Mouse (Mus musculus): ENCODE results near the gene Socs4.

Gene Socs4

DNA sequence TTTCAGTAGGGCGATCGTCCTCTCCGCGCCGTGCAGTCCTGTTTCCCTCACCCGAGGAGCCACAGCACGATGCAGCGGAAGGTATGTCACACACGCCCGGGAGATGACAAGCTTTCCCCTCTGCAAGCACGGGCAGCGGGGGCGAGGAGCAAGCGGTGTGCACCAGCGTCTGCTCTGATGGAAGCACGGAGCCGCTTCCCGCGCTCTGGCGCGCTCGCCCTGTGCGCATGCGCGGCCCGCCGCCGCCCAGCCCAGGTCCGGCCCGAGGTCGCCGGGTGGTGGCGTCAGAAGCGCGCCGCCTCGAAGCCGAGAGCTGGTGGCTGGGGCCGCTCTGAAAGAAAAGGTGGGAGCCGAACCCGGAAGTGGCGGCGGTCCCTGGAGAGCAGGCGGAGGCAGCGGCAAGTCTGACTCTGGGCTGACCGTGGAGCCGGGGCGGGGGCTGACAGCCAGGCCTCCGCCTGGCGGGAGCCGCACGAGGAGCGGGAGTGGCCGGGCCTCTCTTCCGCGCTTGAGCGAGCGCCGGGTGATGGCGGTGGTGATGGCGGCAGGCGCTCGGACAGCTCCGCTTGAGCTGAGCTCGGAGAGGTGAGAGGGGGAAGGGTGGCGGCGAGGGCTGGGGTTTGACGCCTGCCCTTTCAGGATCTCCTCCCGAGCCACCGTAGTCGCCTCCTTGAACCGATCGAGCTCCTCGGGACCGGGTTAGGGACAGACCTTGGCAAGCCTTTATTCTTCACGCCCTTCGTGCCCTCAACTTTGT lies at the start of gene Socs4, which contains the start of gene Wdhd1:
TSS of gene Socs4 (plus strand) at position 295 of the 757 bp plus-strand sequence.
TSS of gene Wdhd1 (minus strand) at position 221 of the 757 bp plus-strand sequence.
- peak; percentile 96 for DNase-seq (ENCODE audit: low read depth, low spot score)

DNA sequence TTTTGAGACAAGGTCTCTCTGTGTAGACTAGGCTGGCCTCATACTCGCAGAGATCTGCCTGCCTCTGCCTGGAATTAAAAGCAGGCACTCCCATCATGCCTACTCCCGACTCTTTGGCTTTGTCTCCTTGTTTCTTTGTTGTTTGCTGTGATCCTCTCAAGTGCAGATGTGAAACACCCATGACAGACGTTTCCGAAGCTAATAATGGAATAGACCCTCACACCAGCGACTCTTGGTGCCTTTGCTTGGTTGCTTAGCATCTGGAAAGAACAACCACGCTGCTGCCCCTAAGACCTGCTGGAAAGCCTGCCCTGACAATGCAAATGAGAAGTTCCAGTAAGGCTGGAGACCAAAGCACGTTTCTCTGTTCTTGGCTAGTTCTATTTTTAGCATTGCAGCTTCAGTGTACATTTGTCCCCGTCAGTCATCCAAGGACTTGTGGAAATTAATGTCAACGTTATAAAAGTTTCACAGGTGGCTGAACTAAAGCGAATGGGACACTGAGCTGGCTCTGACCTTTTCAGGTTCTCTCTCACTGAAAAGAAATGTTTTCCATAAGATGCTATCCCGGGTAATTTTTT lies 46.8 kb upstream of the Socs4 start:
- DNase-seq (ENCODE audit: low read depth, low spot score): no peak

DNA sequence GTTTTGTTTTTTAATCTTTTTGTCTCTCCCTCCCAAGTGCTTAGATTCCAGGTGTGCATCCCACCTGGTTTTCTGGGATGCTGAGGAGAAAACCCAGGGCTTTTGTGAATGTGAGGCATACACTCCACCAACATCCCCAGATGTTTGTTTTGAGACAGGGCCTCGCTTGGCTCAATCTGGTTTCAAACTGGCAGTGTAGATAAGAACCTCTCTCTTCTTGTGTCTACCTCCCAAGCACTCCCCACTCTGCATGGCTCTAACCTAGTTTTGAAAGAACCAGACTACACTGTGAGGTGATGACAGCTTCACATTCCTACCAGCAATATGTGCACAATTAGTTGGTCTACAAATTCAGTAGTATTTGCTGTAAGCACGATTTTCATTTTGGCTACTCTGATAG lies 43.1 kb upstream of the Socs4 start:
- DNase-seq (ENCODE audit: low read depth, low spot score): no peak

DNA sequence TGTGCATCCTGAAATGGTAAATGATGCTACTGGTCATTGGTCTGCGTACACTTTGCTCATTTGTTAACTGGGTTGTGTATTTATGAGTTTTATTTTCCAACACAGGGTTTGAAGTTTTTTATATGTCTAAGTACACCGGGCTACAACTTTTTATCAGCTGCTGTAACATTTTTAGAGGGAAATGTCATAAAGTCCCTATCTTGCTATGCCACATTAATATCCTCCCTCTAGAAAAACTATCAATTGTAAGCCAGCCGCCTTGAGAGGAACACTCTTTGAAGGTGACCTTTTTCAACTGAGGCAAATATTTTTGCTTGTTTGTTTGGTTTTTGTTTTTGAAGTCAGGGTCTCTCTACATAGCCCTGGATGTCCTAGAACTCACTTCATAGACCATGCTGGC lies 42.7 kb upstream of the Socs4 start:
- DNase-seq (ENCODE audit: low read depth, low spot score): no peak

DNA sequence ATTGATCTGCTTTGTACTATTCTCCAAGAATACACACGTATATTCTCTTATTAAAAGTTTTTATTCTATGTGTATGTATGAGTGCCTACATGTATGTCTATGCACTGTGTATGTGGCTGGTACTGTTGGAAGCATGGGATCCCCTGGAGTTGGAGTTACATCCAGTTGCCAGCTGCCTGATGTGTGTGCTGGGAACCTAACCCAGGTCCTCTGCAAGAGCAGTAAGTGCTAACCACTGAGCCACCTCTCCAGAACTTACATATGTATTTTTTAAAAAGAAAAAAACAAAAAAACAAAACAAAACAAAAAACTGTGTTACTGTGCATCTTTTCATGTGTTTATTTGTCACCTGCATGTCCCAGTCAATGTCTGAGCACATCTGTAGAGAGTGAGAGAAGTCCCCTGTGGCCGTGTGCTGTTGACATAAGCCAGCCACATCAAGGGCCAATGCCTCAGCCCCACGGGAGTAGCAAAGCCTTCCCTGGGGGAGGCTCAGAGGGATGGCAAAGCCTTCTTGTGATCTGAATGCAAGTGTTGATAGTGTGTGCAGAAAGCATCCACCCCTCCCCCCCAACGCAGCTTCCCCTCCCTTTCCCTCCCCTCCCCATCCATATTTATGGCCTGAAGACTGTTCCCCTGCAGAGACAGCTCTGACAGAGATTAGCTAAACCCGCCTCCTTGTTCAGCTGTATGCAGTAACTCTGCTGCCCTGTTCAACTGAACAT lies 42.0 kb upstream of the Socs4 start:
- DNase-seq (ENCODE audit: low read depth, low spot score): no peak

DNA sequence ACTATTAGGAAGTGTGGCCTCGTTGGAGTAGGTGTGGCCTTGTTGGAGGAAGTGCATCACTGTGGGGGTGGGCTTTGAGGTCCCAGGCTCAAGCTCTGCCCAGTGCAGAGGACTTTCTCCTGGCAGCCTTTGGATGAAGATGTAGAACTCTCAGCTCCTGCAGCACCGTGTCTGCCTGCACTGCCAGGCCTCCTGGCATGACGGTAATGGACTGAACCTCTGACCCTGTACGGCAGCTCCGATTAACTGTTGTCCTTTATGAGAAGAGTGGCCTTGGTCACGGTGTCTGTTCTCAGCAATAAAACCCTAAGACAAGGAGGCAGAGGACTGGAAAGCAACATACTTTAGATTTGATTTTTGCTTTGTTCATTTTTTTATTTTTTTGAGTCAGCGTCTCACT lies 40.2 kb upstream of the Socs4 start:
- no peak for DNase-seq (ENCODE audit: low read depth, low spot score)

DNA sequence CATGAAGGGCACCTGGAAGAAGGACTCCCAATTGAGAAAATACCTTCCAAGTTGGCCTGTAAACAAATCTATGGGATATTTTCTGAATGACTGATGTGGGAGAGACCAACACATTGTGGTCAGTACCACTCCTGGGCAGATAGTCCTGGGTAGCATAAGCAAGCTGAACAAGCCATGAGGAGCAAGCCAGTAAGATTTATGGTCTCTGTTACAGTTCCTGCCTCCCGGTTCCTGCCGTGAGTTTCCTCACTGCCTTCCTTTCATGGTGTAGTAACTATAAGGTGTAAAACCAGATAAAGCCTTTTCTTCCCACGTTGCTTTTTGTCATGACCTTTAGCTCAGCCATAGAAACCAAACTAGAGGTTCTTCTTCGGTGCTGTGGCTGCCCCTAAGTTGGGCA lies 39.4 kb upstream of the Socs4 start:
- DNase-seq (ENCODE audit: low read depth, low spot score): no peak

DNA sequence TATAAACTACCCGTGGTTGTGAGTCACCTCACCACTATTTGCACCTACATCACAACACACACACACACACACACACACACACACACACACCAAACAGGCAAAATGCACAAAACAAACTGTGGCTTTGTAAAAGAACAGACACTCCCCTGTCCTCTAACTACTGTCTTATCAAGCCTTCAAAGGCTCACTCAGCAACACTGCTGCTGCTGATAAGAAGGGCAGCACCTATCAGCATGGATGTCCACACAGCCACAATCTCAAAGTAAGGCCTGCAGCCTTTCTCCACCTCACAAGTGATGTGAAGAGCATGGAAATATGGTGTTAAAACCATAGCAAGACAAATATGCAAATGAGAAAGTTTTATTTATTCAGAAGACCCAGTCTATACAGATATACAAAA lies 36.1 kb upstream of the Socs4 start:
- no peak for DNase-seq (ENCODE audit: low read depth, low spot score)

DNA sequence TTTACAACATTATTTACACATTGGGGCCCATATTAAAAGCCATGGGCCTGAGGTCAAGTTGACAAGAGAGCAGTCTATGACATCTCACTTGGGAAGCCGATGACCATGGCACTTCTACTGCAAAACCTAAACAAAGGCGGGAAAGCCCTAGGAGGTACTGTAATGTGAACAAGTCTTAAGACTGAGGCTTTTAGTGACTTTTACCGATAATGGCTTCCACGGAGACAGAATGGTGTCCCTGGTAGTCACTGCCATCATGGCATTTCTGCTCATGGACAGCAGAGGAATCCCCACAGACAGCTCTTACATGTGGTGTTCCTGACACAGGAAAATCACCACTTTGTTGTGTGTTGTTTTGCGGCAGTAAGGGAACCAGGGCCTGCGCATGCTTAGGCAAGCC lies 35.7 kb upstream of the Socs4 start:
- no peak for DNase-seq (ENCODE audit: low read depth, low spot score)

DNA sequence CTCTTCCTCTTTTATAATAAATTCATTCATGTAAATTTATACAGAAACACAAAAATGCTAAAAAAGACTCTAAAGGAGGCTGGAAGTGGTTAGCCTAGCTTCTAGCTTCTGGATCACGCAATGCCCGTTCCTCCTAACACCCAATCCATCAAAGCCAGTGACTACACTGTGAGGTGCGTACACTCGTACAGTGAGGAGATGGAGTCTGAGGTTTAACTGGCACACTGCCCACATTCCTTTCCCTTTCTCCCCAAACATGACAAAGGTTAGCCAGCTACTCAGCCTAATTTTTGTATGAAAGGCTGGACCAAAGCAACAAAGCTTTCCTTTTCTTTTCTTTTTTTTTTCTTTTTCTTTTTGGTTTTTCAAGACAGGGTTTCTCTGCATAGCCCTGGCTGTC lies 34.0 kb upstream of the Socs4 start:
- DNase-seq (ENCODE audit: low read depth, low spot score): no peak

DNA sequence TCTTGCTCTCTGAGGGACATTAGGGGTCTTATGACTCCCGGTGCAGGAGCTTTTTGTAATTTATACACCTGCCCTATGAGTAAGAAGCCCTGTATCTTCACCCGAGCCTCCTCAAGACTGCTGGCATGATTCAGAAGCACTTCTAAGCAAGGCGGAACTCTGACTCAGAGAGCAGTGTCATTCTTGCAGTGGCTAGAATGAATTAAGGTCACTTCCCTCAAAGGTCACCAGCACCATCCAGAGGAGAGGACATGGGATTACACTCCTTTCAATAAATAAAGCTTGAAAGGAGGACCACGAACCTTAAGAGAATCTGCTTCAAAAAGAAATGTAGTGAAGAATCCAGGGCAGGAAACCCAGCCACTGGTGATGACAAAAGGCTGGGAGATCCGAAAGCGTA lies 26.9 kb upstream of the Socs4 start:
- DNase-seq (ENCODE audit: low read depth, low spot score): no peak

DNA sequence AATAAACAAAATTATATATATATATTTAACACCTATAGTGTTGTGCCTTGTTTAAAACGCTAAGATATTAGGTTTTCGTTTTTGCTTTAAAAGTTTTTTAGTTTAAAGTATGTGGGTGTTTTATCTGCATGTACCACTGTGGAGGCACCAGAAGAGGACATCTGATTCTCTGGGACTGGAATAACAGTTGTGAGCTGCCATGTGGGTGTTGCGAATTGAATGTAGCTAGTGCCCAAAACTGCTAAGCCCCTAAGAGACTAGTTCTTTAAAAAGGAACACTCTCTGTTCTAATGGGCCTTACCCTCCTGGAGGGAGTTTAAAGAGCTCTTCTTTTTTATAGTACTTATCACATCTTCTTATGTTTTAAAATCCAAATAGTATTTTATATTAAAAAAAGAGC lies 11.9 kb upstream of the Socs4 start:
- DNase-seq (ENCODE audit: low read depth, low spot score): no peak

DNA sequence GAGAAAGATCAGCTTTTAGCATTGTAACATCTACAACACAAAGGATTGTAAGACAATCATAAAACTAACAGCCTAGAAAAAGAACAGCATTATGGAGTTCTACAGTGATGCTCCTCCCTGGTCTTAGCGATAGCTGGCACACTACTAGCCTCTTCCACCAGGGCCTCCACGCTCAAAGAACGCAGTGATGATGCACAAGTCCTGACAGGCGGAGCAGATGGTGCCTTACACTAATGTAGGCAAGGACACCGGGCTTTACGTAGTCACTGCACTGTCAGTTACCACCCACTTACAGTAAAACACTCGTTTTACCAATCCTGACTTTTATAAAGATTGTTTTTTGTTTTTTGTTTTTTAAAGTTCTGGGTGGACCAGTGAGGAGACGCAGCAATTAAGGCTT lies 10.9 kb upstream of the Socs4 start:
- DNase-seq (ENCODE audit: low read depth, low spot score): no peak

DNA sequence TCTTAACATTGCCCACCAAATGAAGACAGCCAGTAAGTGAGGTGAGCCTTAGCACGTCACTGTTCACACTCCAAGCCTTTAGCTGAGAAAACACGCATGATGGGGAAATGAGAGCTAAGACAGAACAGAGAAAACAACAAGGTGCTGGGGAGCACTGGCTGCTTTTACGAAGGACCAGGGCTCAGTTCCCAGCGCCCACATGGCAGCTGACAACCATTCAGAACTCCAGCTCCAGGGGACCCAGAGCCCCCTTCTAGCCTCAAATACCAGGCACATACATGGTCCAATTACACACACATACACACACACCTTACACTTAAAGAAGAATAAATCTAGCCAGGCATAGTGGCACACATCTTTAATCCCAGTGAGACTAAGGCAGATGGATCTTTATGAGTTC lies 7.7 kb upstream of the Socs4 start:
- DNase-seq (ENCODE audit: low read depth, low spot score): no peak

DNA sequence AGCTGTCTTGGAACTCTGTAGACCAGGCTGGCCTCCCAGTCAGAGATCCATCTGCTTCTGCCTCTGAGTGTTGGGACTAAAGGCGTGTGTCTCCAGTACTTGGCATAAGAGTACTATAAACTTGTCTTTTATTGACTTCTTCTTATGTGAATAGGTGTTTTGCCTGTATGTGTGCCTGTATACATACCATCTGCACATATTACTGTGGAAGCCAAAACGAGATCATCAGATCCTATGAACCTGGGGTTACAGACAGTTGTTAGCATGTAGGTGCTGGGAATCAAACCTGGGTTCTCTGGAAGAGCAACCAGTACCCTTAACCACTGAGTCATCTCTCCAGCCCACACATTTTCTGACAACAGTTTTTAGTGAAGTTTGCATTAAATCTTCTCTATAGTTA lies 7.0 kb upstream of the Socs4 start:
- DNase-seq (ENCODE audit: low read depth, low spot score): no peak

DNA sequence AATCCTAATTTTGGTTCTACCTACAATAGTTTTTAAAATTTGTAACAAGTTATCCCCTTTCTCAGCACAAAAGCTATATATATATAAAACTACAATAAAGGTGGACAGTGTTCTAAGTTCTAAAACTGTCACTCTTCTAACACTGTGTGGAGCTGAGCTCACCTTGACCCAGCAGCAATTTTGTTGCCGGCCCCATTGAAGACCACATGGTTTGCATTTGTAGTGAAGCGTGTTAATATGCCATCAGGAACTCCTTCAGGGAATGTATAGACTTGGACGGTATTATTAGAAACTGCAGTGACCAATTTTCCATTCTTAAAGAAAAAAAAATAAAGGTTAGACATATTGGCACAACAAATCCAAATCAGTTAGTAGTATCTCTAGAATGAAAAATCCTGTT lies 3.0 kb upstream of the Socs4 start:
- DNase-seq (ENCODE audit: low read depth, low spot score): no peak

DNA sequence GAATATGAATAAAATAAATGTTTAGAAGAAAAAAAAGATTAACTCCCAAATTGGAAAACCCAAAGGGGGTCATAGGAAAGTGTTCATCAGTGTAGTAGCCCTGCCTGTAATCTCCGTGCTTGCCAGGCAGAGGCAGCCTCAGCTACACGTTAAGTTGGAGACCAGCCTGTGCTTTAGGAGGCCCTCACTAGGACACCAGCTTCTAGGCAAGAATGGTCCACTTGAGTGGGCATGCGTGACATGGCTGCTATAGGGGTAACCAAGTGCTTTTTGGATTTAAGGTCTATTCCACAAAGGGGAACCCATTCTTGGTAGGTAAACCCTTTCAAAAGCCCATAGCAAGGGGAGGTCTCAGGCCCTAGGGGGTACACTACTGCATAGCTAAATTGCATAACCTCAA lies 1.3 kb upstream of the Socs4 start:
- no peak for DNase-seq (ENCODE audit: low read depth, low spot score)

DNA sequence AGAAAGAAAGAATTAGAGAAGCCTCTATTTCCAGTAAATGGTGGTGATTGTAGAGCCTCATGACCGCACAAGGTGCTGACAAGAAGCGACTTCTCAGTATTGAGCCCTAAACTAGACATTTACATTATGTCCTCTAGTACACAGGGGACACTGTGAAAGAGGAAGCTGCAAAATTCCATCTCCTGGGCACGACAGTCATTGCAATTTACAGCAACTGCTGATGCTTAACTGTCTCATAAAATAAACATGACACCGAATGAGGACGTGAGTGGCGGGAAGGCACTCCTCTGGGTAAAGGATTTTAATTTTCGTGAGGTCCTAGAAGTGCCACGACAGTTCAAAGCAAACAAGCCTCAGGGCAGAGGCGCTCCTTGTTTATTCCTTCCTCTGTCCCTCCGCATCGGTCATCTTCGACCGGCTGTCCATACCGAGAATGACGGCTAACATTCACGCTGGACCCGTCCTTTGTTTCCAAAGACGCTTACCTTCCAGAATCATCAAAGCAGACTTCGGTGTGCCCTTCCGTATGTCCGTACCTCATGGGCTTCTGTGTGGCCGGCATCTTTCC lies 611 bp upstream of the Socs4 start:
- peak; percentile 18 for DNase-seq (ENCODE audit: low read depth, low spot score)

DNA sequence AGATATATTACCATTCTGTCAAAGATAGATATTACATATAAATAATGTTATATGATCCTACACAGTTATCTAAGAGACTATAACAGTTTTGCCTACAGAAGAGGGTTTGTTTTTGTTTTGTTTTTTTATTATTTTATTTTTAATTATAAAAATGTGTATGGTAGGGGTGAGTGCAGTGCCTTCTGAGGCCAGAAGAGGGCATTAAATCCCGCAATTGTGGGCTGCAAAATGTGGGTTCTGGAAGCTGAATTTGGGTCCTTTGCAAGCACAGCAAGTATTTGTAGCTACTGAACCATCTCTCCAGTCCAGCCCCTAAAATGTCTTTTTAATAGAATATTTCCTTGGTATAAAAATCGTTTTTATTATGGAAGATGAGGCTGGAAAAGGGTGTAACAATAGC lies 2.3 kb downstream of the Socs4 start:
- no peak for DNase-seq (ENCODE audit: low read depth, low spot score)

DNA sequence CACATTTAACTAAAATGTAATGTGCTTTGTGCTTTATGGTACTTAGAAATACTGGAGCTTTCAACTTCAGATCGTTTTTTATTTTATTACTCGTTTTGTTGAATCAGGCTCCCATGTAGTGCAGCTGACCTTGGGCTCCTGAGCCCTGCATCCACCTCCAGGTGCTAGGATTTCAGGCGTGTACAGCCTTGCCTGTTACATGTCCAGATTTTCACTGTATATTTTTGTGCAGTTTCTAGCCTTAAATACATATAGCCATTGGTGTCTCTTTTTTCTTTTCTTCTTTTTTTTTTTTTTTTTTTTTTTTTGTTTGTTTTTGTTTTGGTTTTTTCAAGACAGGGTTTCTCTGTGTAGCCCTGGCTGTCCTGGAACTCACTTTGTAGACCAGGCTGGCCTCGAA lies 4.8 kb downstream of the Socs4 start:
- DNase-seq (ENCODE audit: low read depth, low spot score): no peak

DNA sequence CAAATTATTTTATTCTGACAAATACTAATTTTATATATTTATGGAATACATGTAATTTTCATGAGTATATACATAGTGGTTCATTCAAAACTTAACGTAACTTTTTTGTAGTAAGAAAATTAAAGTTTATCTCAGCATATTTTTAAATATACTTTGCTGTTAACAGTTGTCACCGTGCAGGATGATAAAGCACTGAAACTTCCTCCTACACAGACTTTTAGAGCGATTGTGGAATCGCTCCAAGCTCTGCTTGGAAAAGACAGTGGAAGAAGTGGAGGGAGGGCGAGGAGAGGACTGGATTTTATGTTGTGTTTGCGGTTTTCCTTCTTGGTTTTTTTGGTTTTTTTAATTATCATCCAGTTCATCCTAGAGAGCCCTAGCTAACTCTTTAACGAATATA lies 6.8 kb downstream of the Socs4 start:
- no peak for DNase-seq (ENCODE audit: low read depth, low spot score)

DNA sequence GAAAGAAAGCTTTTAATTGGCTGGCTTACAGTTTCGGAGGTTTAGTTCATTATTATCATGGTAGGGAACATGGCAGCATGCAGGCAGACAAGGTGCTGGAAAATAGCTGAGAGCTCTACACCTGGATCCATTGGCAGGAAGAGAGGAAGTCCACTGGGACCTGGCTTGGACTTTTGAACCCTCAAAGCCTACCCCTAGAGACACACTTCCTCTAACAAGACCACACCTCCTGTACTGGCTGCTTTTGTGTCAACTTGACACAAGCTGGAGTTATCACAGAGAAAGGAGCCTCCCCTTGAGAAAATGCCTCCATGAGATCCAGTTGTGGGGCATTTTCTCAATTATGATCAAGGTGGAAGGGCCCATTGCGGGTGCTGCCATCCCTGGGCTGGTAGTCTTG lies 8.5 kb downstream of the Socs4 start:
- DNase-seq (ENCODE audit: low read depth, low spot score): no peak

DNA sequence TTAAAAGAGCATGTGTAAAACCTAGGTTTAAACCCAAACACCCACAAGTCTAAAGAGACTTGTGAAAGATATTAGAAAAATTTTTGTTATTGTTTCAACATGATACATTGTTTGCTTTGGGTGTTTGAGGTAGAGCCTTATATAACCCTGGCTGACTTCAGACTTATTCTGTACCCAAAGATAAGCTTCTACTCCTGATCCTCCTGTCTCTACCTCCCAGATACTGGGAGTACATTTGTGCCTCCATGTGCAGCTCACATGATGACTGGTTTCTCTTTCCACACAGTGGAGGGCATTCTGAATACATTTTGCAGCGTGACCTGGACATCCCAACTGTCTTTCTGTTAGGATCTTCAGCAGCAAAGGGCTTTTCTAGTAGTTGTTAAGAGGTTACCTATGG lies 9.5 kb downstream of the Socs4 start:
- no peak for DNase-seq (ENCODE audit: low read depth, low spot score)
